Mouse (Mus musculus) MEL-GATA-1-ER (cell line): ENCODE data around the gene Serhl.
A peak's percentile ranks its signal among the peaks of the same experiment; 100 is the strongest.
"Not testable (repeated sequence)": the region's sequence is repeated elsewhere in the genome, so short reads cannot be mapped to it uniquely, and the experiment has no call there.

Source experiments
- DNase-seq: peaks from one replicate; pipeline ENCODE4 v3.0.0-alpha.2; 2012; ENCODE audit warnings: low read depth; ENCODE audit errors: extremely low read depth

Serhl gene

GRCm38 (mm10) chr15:83124625-83125024 lies 35.3 kb downstream of the Serhl start:
- DNase-seq = no peak

- no peak for DNase-seq
Measured at GRCm38 (mm10) chr15:83126582-83126981, 37.3 kb downstream of the Serhl start.

GRCm38 (mm10) chr15:83127037-83127436 lies 37.7 kb downstream of the Serhl start:
- DNase-seq = not testable (repeated sequence)

GRCm38 (mm10) chr15:83129530-83130231 lies 40.4 kb downstream of the Serhl start:
- no peak for DNase-seq

GRCm38 (mm10) chr15:83134671-83135070 lies 45.4 kb downstream of the Serhl start:
- DNase-seq = no peak

GRCm38 (mm10) chr15:83135654-83136053 lies 46.3 kb downstream of the Serhl start:
- DNase-seq = no peak

- DNase-seq = no peak
Measured at GRCm38 (mm10) chr15:83142861-83143260, 53.6 kb downstream of the Serhl start.

- no peak for DNase-seq
Measured at GRCm38 (mm10) chr15:83145541-83145940, 56.2 kb downstream of the Serhl start.

GRCm38 (mm10) chr15:83148395-83148794 lies 59.1 kb downstream of the Serhl start:
- no peak for DNase-seq

GRCm38 (mm10) chr15:83148801-83149195 lies 59.5 kb downstream of the Serhl start:
- no peak for DNase-seq

GRCm38 (mm10) chr15:83149196-83150072 lies 60.1 kb downstream of the Serhl start, which contains the start of gene Poldip3:
Gene Poldip3 (minus strand): TSS chr15:83149384.
- peak; percentile 96 for DNase-seq

- DNase-seq = no peak
Measured at GRCm38 (mm10) chr15:83150073-83150442, 60.8 kb downstream of the Serhl start.

GRCm38 (mm10) chr15:83150694-83151093 lies 61.4 kb downstream of the Serhl start:
- DNase-seq = no peak

GRCm38 (mm10) chr15:83154309-83154708 lies 65.0 kb downstream of the Serhl start:
- DNase-seq = no peak

GRCm38 (mm10) chr15:83155672-83156419 lies 66.5 kb downstream of the Serhl start:
- DNase-seq = no peak

GRCm38 (mm10) chr15:83156929-83157666 lies 67.8 kb downstream of the Serhl start:
- no peak for DNase-seq

GRCm38 (mm10) chr15:83157667-83158064 lies 68.4 kb downstream of the Serhl start:
- DNase-seq = no peak

- DNase-seq = no peak
Measured at GRCm38 (mm10) chr15:83158587-83159160, 69.4 kb downstream of the Serhl start.

GRCm38 (mm10) chr15:83159823-83160222 lies 70.5 kb downstream of the Serhl start:
- no peak for DNase-seq

GRCm38 (mm10) chr15:83160561-83160960 lies 71.3 kb downstream of the Serhl start:
- no peak for DNase-seq
